Mouse (Mus musculus) heart, embryonic 13.5 days (tissue): ENCODE results near the gene Rcan2. TPM values are rescaled to one million over a fixed set of nuclear protein-coding genes. Genes with fewer than 3 reads are reported as not detected.

Experiments
- ATAC-seq: fragments of 200-750 bp; cut with Nextera tagmentation; 2 replicates; pipeline ENCODE4 v1.8.0; 2017; ENCODE audit warnings: moderate TSS enrichment; ENCODE audit not compliant: insufficient number of reproducible peaks, low FRiP score, low TSS enrichment; ENCODE audit errors: extremely low read depth
- H3K27ac ChIP-seq: fragments of 300-500 bp; sonication (generic); replicated peaks from 2 replicates; pipeline ENCODE4 v1.5.1; 2015; ENCODE audit warnings: moderate library complexity, mild to moderate bottlenecking, inconsistent platforms
- H3K27me3 ChIP-seq: fragments of 300-500 bp; sonication (generic); replicated peaks from 2 replicates; pipeline ENCODE4 v1.6.1; 2015; ENCODE audit warnings: mild to moderate bottlenecking, inconsistent platforms
- H3K36me3 ChIP-seq: fragments of 300-500 bp; sonication (generic); 2 replicates; pipeline ENCODE4 v1.6.1; 2015; ENCODE audit warnings: mild to moderate bottlenecking, inconsistent platforms
- H3K4me1 ChIP-seq: fragments of 300-500 bp; sonication (generic); 2 replicates; pipeline ENCODE4 v1.6.1; 2015; ENCODE audit warnings: inconsistent platforms
- H3K4me2 ChIP-seq: fragments of 300-500 bp; sonication (generic); 2 replicates; pipeline ENCODE4 v1.6.1; 2015; ENCODE audit warnings: inconsistent platforms, mild to moderate bottlenecking, moderate library complexity
- H3K4me3 ChIP-seq: fragments of 300-500 bp; sonication (generic); 2 replicates; pipeline ENCODE4 v1.5.1; 2015; ENCODE audit warnings: moderate library complexity, mild to moderate bottlenecking, inconsistent platforms
- H3K9ac ChIP-seq: fragments of 300-500 bp; sonication (generic); 2 replicates; pipeline ENCODE4 v1.6.1; 2015; ENCODE audit warnings: inconsistent platforms, mild to moderate bottlenecking, moderate library complexity
- H3K9me3 ChIP-seq: fragments of 300-500 bp; sonication (generic); 2 replicates; pipeline ENCODE4 v1.6.1; 2016; ENCODE audit warnings: inconsistent platforms
- WGBS: fragments of 180-500 bp; shearing (Covaris S2); methylation state at CpG from one replicate; pipeline ENCODE4 v1.1.7; 2015; ENCODE audit warnings: mixed read lengths; 5-methylcytosine and 5-hydroxymethylcytosine counted together
- polyA plus RNA-seq: library from polyadenylated mRNA; unstranded; fragments of >200 nt; fragmentation: Nextera tagmentation; extraction: Ambion mirVana; gene quantifications from 2 replicates; pipeline ENCODE4 v1.2.1, GENCODE M21; 2015

Gene Rcan2
- polyA plus RNA-seq, 1 experiment from 2014 or later = 43.7 TPM

- H3K4me3 ChIP-seq = no peak overlapping the region
- no peaks in the 10 kb centered on the region for H3K36me3 ChIP-seq
- no peak overlapping the region for H3K4me2 ChIP-seq
- no peak overlapping the region for H3K9ac ChIP-seq
- no peaks in the 10 kb centered on the region for H3K27me3 ChIP-seq
- peaks cover 5% of the 10 kb centered on the region; the same call in 1 of the 2 replicates for H3K4me1 ChIP-seq
- no peak overlapping the region for H3K27ac ChIP-seq
- no peaks in the 10 kb centered on the region for H3K9me3 ChIP-seq
- ATAC-seq = no peak
- 5% methylated on average over 1 of the region's 1 CpGs for WGBS
These were observed 81.9 kb downstream of the Rcan2 start for GRCm38 (mm10) chr17:43883016-43883415.

GRCm38 (mm10) chr17:43886262-43886661 is 85.1 kb downstream of the Rcan2 start:
- H3K4me1 ChIP-seq = peaks cover 5% of the 10 kb centered on the region; the same call in 1 of the 2 replicates
- no peaks in the 10 kb centered on the region for H3K36me3 ChIP-seq
- no peaks in the 10 kb centered on the region for H3K27me3 ChIP-seq
- H3K9ac ChIP-seq = no peak overlapping the region
- no peak overlapping the region for H3K4me2 ChIP-seq
- no peak for ATAC-seq
- H3K9me3 ChIP-seq = no peaks in the 10 kb centered on the region
- WGBS = 77% methylated on average over 7 of the region's 7 CpGs
- no peak overlapping the region for H3K27ac ChIP-seq
- H3K4me3 ChIP-seq = no peak overlapping the region

- no peaks in the 10 kb centered on the region for H3K27me3 ChIP-seq
- WGBS = 68% methylated on average over 7 of the region's 7 CpGs
- peaks cover 5% of the 10 kb centered on the region; the same call in 1 of the 2 replicates for H3K4me1 ChIP-seq
- H3K4me3 ChIP-seq = no peak overlapping the region
- H3K27ac ChIP-seq = no peak overlapping the region
- H3K4me2 ChIP-seq = no peak overlapping the region
- no peaks in the 10 kb centered on the region for H3K36me3 ChIP-seq
- no peak overlapping the region for H3K9ac ChIP-seq
- no peak for ATAC-seq
- no peaks in the 10 kb centered on the region for H3K9me3 ChIP-seq
These were observed 86.8 kb downstream of the Rcan2 start for GRCm38 (mm10) chr17:43887931-43888330.

- H3K4me3 ChIP-seq = no peak overlapping the region
- H3K9ac ChIP-seq = no peak overlapping the region
- ATAC-seq = no peak
- no peaks in the 10 kb centered on the region for H3K36me3 ChIP-seq
- 54% methylated on average over 4 of the region's 4 CpGs for WGBS
- no peak overlapping the region for H3K27ac ChIP-seq
- peaks cover 14% of the 10 kb centered on the region; the same call in 1 of the 2 replicates for H3K4me1 ChIP-seq
- peaks cover 4% of the 10 kb centered on the region; the same call in 1 of the 2 replicates for H3K9me3 ChIP-seq
- H3K4me2 ChIP-seq = no peak overlapping the region
- H3K27me3 ChIP-seq = no peaks in the 10 kb centered on the region
These were observed 96.2 kb downstream of the Rcan2 start for GRCm38 (mm10) chr17:43897346-43897745.

- H3K27me3 ChIP-seq = no peaks in the 10 kb centered on the region
- peaks cover 4% of the 10 kb centered on the region; the same call in 1 of the 2 replicates for H3K9me3 ChIP-seq
- no peak overlapping the region for H3K4me3 ChIP-seq
- WGBS = 80% methylated on average over 4 of the region's 4 CpGs
- no peak overlapping the region for H3K9ac ChIP-seq
- no peak overlapping the region for H3K27ac ChIP-seq
- no peak overlapping the region for H3K4me2 ChIP-seq
- H3K4me1 ChIP-seq = peaks cover 32% of the 10 kb centered on the region
- H3K36me3 ChIP-seq = no peaks in the 10 kb centered on the region
- no peak for ATAC-seq
These were observed 98.4 kb downstream of the Rcan2 start for GRCm38 (mm10) chr17:43899405-43900092.

- peaks cover 4% of the 10 kb centered on the region; the same call in 1 of the 2 replicates for H3K9me3 ChIP-seq
- H3K4me3 ChIP-seq = no peak overlapping the region
- no peak overlapping the region for H3K4me2 ChIP-seq
- H3K4me1 ChIP-seq = peaks cover 37% of the 10 kb centered on the region
- no peak for ATAC-seq
- H3K27me3 ChIP-seq = no peaks in the 10 kb centered on the region
- no peaks in the 10 kb centered on the region for H3K36me3 ChIP-seq
- no peak overlapping the region for H3K27ac ChIP-seq
- no peak overlapping the region for H3K9ac ChIP-seq
- WGBS = 61% methylated on average over 1 of the region's 1 CpGs
These were observed 99.0 kb downstream of the Rcan2 start for GRCm38 (mm10) chr17:43900133-43900532.

- Histone ChIP-seq H3K4me2 (no peak overlapping the region), H3K9me3 (no peaks in the 10 kb centered on the region), H3K4me3 (no peak overlapping the region), H3K4me1 (peaks cover 37% of the 10 kb centered on the region), H3K27ac (no peak overlapping the region), H3K9ac (no peak overlapping the region), H3K36me3 (no peaks in the 10 kb centered on the region), H3K27me3 (no peaks in the 10 kb centered on the region)
- ATAC-seq = no peak
- 80% methylated on average over 3 of the region's 3 CpGs for WGBS
These were observed 100.3 kb downstream of the Rcan2 start for GRCm38 (mm10) chr17:43901474-43901873.

GRCm38 (mm10) chr17:43903807-43904771 is 102.9 kb downstream of the Rcan2 start:
- 52% methylated on average over 9 of the region's 9 CpGs for WGBS
- no peaks in the 10 kb centered on the region for H3K9me3 ChIP-seq
- H3K4me2 ChIP-seq = peak overlapping the region; percentile 53
- H3K9ac ChIP-seq = peak overlapping the region; percentile 28
- 0 out of 2 replicates have a peak overlapping the region, but pooled peaks have one; percentile 3 for H3K4me3 ChIP-seq
- H3K4me1 ChIP-seq = peaks cover 27% of the 10 kb centered on the region
- peak overlapping the region; percentile 63 for H3K27ac ChIP-seq
- H3K36me3 ChIP-seq = no peaks in the 10 kb centered on the region
- ATAC-seq = 0 out of 2 replicates have a peak, but pooled peaks have one; percentile 38
- H3K27me3 ChIP-seq = no peaks in the 10 kb centered on the region

- Histone ChIP-seq H3K27ac (no peak overlapping the region), H3K4me3 (no peak overlapping the region), H3K4me2 (no peak overlapping the region), H3K9ac (no peak overlapping the region), H3K4me1 (peaks cover 23% of the 10 kb centered on the region), H3K36me3 (no peaks in the 10 kb centered on the region), H3K9me3 (no peaks in the 10 kb centered on the region), H3K27me3 (no peaks in the 10 kb centered on the region)
- 87% methylated on average over 7 of the region's 7 CpGs for WGBS
- ATAC-seq = no peak
These were observed 103.7 kb downstream of the Rcan2 start for GRCm38 (mm10) chr17:43904896-43905295.

- no peaks in the 10 kb centered on the region for H3K9me3 ChIP-seq
- H3K9ac ChIP-seq = no peak overlapping the region
- no peaks in the 10 kb centered on the region for H3K36me3 ChIP-seq
- no peak overlapping the region for H3K4me3 ChIP-seq
- no peak for ATAC-seq
- no peak overlapping the region for H3K4me2 ChIP-seq
- peaks cover 30% of the 10 kb centered on the region for H3K4me1 ChIP-seq
- no peak overlapping the region for H3K27ac ChIP-seq
- H3K27me3 ChIP-seq = no peaks in the 10 kb centered on the region
These were observed 105.6 kb downstream of the Rcan2 start for GRCm38 (mm10) chr17:43906728-43907127.

GRCm38 (mm10) chr17:43916128-43916527 is 115.0 kb downstream of the Rcan2 start:
- ATAC-seq = no peak
- Histone ChIP-seq H3K9ac (no peak overlapping the region), H3K4me2 (no peak overlapping the region), H3K36me3 (no peaks in the 10 kb centered on the region), H3K4me1 (peaks cover 12% of the 10 kb centered on the region; the same call in 1 of the 2 replicates), H3K27me3 (no peaks in the 10 kb centered on the region), H3K9me3 (peaks cover 4% of the 10 kb centered on the region), H3K4me3 (no peak overlapping the region), H3K27ac (no peak overlapping the region)
- 71% methylated on average over 8 of the region's 8 CpGs for WGBS
